Mouse (Mus musculus) forebrain, embryonic 12.5 days (tissue): Measurements from ENCODE around the gene Zfp524. TPM values are rescaled to one million over a fixed set of nuclear protein-coding genes. Genes with fewer than 3 reads are reported as not detected.
"Not testable (repeated sequence)": the region's sequence is repeated elsewhere in the genome, so short reads cannot be mapped to it uniquely, and the experiment has no call there.

Experiments
- ATAC-seq: fragments of 200-750 bp; cut with Nextera tagmentation; 2 replicates; pipeline ENCODE4 v1.8.0; 2017; ENCODE audit warnings: moderate TSS enrichment; ENCODE audit not compliant: low FRiP score
- H3K27ac ChIP-seq: fragments of 300-500 bp; sonication (generic); 2 replicates; pipeline ENCODE4 v1.5.1; 2016; ENCODE audit warnings: mild to moderate bottlenecking
- H3K27me3 ChIP-seq: fragments of 300-500 bp; sonication (generic); 2 replicates; pipeline ENCODE4 v1.6.1; 2016; ENCODE audit warnings: mild to moderate bottlenecking
- H3K36me3 ChIP-seq: fragments of 300-500 bp; sonication (generic); replicated peaks from 2 replicates; pipeline ENCODE4 v1.6.1; 2016; ENCODE audit warnings: mild to moderate bottlenecking
- H3K4me1 ChIP-seq: fragments of 300-500 bp; sonication (generic); 2 replicates; pipeline ENCODE4 v1.6.1; 2016
- H3K4me2 ChIP-seq: fragments of 300-500 bp; sonication (generic); 2 replicates; pipeline ENCODE4 v1.6.1; 2016; ENCODE audit warnings: mild to moderate bottlenecking, moderate library complexity
- H3K4me3 ChIP-seq: fragments of 300-500 bp; sonication (generic); replicated peaks from 2 replicates; pipeline ENCODE4 v1.5.1; 2016; ENCODE audit warnings: mild to moderate bottlenecking
- H3K9ac ChIP-seq: fragments of 300-500 bp; sonication (generic); 2 replicates; pipeline ENCODE4 v1.6.1; 2016; ENCODE audit warnings: mild to moderate bottlenecking
- H3K9me3 ChIP-seq: fragments of 300-500 bp; sonication (generic); 2 replicates; pipeline ENCODE4 v1.6.1; 2016
- WGBS: fragments of 180-500 bp; shearing (Covaris S2); methylation state at CpG from one replicate; pipeline ENCODE4 v1.1.7; 2016; 5-methylcytosine and 5-hydroxymethylcytosine counted together
- polyA plus RNA-seq: library from polyadenylated mRNA; unstranded; fragments of >200 nt; fragmentation: Nextera tagmentation; extraction: Ambion mirVana; gene quantifications from 2 replicates; pipeline ENCODE4 v1.2.1, GENCODE M21; 2016

The Zfp524 gene
- polyA plus RNA-seq, 1 experiment from 2014 or later = 9.6 TPM

GRCm38 (mm10) chr7:5017931-5018330 is 3.7 kb downstream of the Zfp524 start:
- WGBS = 97% methylated on average over 21 of the region's 21 CpGs
- H3K36me3 ChIP-seq = peaks cover 20% of the 10 kb centered on the region
- no peak overlapping the region for H3K27ac ChIP-seq
- H3K4me3 ChIP-seq = no peak overlapping the region
- no peak overlapping the region for H3K9ac ChIP-seq
- H3K9me3 ChIP-seq = no peaks in the 10 kb centered on the region
- H3K4me2 ChIP-seq = no peak overlapping the region
- ATAC-seq = no peak
- H3K27me3 ChIP-seq = no peaks in the 10 kb centered on the region
- H3K4me1 ChIP-seq = peaks cover 22% of the 10 kb centered on the region

- H3K9me3 ChIP-seq, H3K27me3 ChIP-seq, ATAC-seq: not testable (repeated sequence)
- H3K4me1 ChIP-seq = peaks cover 23% of the 10 kb centered on the region
- H3K4me2 ChIP-seq = peak overlapping the region; percentile 86
- H3K27ac ChIP-seq = peak overlapping the region; percentile 95
- peaks cover 33% of the 10 kb centered on the region for H3K36me3 ChIP-seq
- peak overlapping the region; percentile 95; the same call in 1 of the 2 replicates for H3K9ac ChIP-seq
- peak overlapping the region; percentile 90 for H3K4me3 ChIP-seq
- 34% methylated on average over 8 of the region's 8 CpGs for WGBS
These were observed 5.4 kb downstream of the Zfp524 start for GRCm38 (mm10) chr7:5019576-5019975.

- Histone ChIP-seq H3K9ac (peak within 1 kb of the TSS; percentile 95), H3K4me2 (peak within 1 kb of the TSS; percentile 86), H3K4me1 (peaks cover 23% of the 10 kb centered on the region), H3K36me3 (peaks cover 37% of the 10 kb centered on the region), H3K27ac (peak within 1 kb of the TSS; percentile 95), H3K27me3 (no peaks in the 10 kb centered on the region), H3K9me3 (no peaks in the 10 kb centered on the region), H3K4me3 (peak within 1 kb of the TSS; percentile 90)
- under 1% methylated on average over 47 of the region's 49 CpGs for whole genome bisulfite sequencing
- ATAC-seq = peak; percentile 93
These were observed 5.9 kb downstream of the Zfp524 start, which contains the start of the genes Zfp865 and Ccdc106 for GRCm38 (mm10) chr7:5020000-5020681. Zfp865 (plus strand) TSS chr7:5020376. Ccdc106 (plus strand) TSS chr7:5020553.

GRCm38 (mm10) chr7:5020685-5021084 is 6.5 kb downstream of the Zfp524 start:
- H3K9me3 ChIP-seq = no peaks in the 10 kb centered on the region
- WGBS = under 1% methylated on average over 14 of the region's 15 CpGs
- H3K9ac ChIP-seq = peak overlapping the region; percentile 95
- no peaks in the 10 kb centered on the region for H3K27me3 ChIP-seq
- H3K4me3 ChIP-seq = peak overlapping the region; percentile 90
- peak overlapping the region; percentile 86 for H3K4me2 ChIP-seq
- ATAC-seq = no peak; the same call in 1 of the 2 replicates
- H3K36me3 ChIP-seq = peaks cover 42% of the 10 kb centered on the region
- peak overlapping the region; percentile 95 for H3K27ac ChIP-seq
- peaks cover 23% of the 10 kb centered on the region for H3K4me1 ChIP-seq

GRCm38 (mm10) chr7:5021197-5021596 is 7.0 kb downstream of the Zfp524 start:
- peaks cover 47% of the 10 kb centered on the region for H3K36me3 ChIP-seq
- WGBS = 45% methylated on average over 5 of the region's 5 CpGs
- no peak for ATAC-seq
- peaks cover 18% of the 10 kb centered on the region for H3K4me1 ChIP-seq
- peak overlapping the region; percentile 90 for H3K4me3 ChIP-seq
- H3K27me3 ChIP-seq = no peaks in the 10 kb centered on the region
- H3K9me3 ChIP-seq = no peaks in the 10 kb centered on the region
- H3K4me2 ChIP-seq = peak overlapping the region; percentile 86
- peak overlapping the region; percentile 95 for H3K9ac ChIP-seq
- H3K27ac ChIP-seq = peak overlapping the region; percentile 95; the same call in 1 of the 2 replicates

- Histone ChIP-seq H3K4me1 (no peaks in the 10 kb centered on the region), H3K36me3 (peaks cover 92% of the 10 kb centered on the region), H3K4me2 (no peak overlapping the region), H3K27me3 (no peaks in the 10 kb centered on the region), H3K9me3 (peaks cover 29% of the 10 kb centered on the region), H3K9ac (no peak overlapping the region), H3K4me3 (no peak overlapping the region), H3K27ac (no peak overlapping the region)
- ATAC-seq = no peak
- 95% methylated on average over 22 of the region's 22 CpGs for WGBS
These were observed 15.3 kb downstream of the Zfp524 start for GRCm38 (mm10) chr7:5029543-5029942.

- no peak overlapping the region for H3K9ac ChIP-seq
- no peak overlapping the region for H3K27ac ChIP-seq
- no peaks in the 10 kb centered on the region for H3K4me1 ChIP-seq
- H3K4me2 ChIP-seq = no peak overlapping the region
- no peak for ATAC-seq
- peak overlapping the region; percentile 4; the same call in 1 of the 2 replicates for H3K4me3 ChIP-seq
- H3K27me3 ChIP-seq = no peaks in the 10 kb centered on the region
- H3K9me3 ChIP-seq = peaks cover 29% of the 10 kb centered on the region
- 94% methylated on average over 21 of the region's 21 CpGs for WGBS
- peaks cover 92% of the 10 kb centered on the region for H3K36me3 ChIP-seq
These were observed 15.7 kb downstream of the Zfp524 start for GRCm38 (mm10) chr7:5029946-5030345.

GRCm38 (mm10) chr7:5030554-5031275 is 16.5 kb downstream of the Zfp524 start:
- H3K4me1 ChIP-seq = no peaks in the 10 kb centered on the region
- no peak overlapping the region for H3K4me2 ChIP-seq
- ATAC-seq = no peak
- 0 out of 2 replicates have a peak overlapping the region, but pooled peaks have one; percentile 4 for H3K4me3 ChIP-seq
- H3K9ac ChIP-seq = no peak overlapping the region
- H3K27me3 ChIP-seq = no peaks in the 10 kb centered on the region
- H3K36me3 ChIP-seq = peaks cover 94% of the 10 kb centered on the region
- H3K27ac ChIP-seq = no peak overlapping the region
- 85% methylated on average over 63 of the region's 63 CpGs for WGBS
- H3K9me3 ChIP-seq = peaks cover 29% of the 10 kb centered on the region

- no peak for ATAC-seq
- Histone ChIP-seq H3K27ac (no peak overlapping the region), H3K36me3 (peaks cover 95% of the 10 kb centered on the region), H3K9me3 (peaks cover 29% of the 10 kb centered on the region), H3K4me2 (no peak overlapping the region), H3K4me3 (no peak overlapping the region), H3K4me1 (no peaks in the 10 kb centered on the region), H3K27me3 (no peaks in the 10 kb centered on the region), H3K9ac (no peak overlapping the region)
- WGBS = 78% methylated on average over 43 of the region's 46 CpGs
These were observed 17.3 kb downstream of the Zfp524 start for GRCm38 (mm10) chr7:5031496-5031895.

- Histone ChIP-seq H3K27me3 (no peaks in the 10 kb centered on the region), H3K4me3 (no peak within 1 kb of the TSS), H3K9me3 (peaks cover 29% of the 10 kb centered on the region), H3K27ac (no peak within 1 kb of the TSS), H3K9ac (no peak within 1 kb of the TSS), H3K36me3 (peaks cover 77% of the 10 kb centered on the region), H3K4me2 (no peak within 1 kb of the TSS), H3K4me1 (peaks cover 9% of the 10 kb centered on the region)
- ATAC-seq = no peak
- 91% methylated on average over 3 of the region's 3 CpGs for WGBS
These were observed 19.6 kb downstream of the Zfp524 start, which contains the start of gene 4632433K11Rik for GRCm38 (mm10) chr7:5033818-5034217. 4632433K11Rik (plus strand) TSS chr7:5034118.

- Histone ChIP-seq H3K36me3 (peaks cover 59% of the 10 kb centered on the region), H3K9ac (no peak overlapping the region), H3K27me3 (no peaks in the 10 kb centered on the region), H3K4me2 (no peak overlapping the region), H3K27ac (no peak overlapping the region), H3K4me3 (no peak overlapping the region), H3K4me1 (peaks cover 21% of the 10 kb centered on the region), H3K9me3 (peaks cover 14% of the 10 kb centered on the region)
- ATAC-seq = no peak
- WGBS = 95% methylated on average over 17 of the region's 17 CpGs
These were observed 21.4 kb downstream of the Zfp524 start for GRCm38 (mm10) chr7:5035628-5036027.

GRCm38 (mm10) chr7:5036136-5036535 is 21.9 kb downstream of the Zfp524 start:
- 93% methylated on average over 9 of the region's 9 CpGs for WGBS
- H3K27me3 ChIP-seq = no peaks in the 10 kb centered on the region
- ATAC-seq = no peak
- H3K27ac ChIP-seq = no peak overlapping the region
- peaks cover 21% of the 10 kb centered on the region for H3K4me1 ChIP-seq
- no peak overlapping the region for H3K9ac ChIP-seq
- peaks cover 9% of the 10 kb centered on the region for H3K9me3 ChIP-seq
- H3K4me3 ChIP-seq = no peak overlapping the region
- H3K4me2 ChIP-seq = no peak overlapping the region
- H3K36me3 ChIP-seq = peaks cover 55% of the 10 kb centered on the region
